Mouse (Mus musculus) small intestine, adult 2 months (tissue): ENCODE data around the gene Zfp663.

Experiments
- CTCF ChIP-seq: fragments of 200-500 bp; IDR thresholded peaks from 2 replicates; pipeline ENCODE4 v1.5.1; 2012; ENCODE audit warnings: low read depth, mild to moderate bottlenecking, control low read depth, inconsistent platforms, low read length, moderate library complexity, mixed read lengths; ENCODE audit not compliant: insufficient replicate concordance, insufficient read length; ENCODE audit errors: extremely low read depth
- POLR2A ChIP-seq: fragments of 200-500 bp; IDR thresholded peaks from 2 replicates; pipeline ENCODE4 v1.6.1; 2012; ENCODE audit warnings: low read depth, mild to moderate bottlenecking, control low read depth, inconsistent platforms, low read length, moderate library complexity

- TF ChIP-seq CTCF (no peak), POLR2A (no peak)
These were observed 47.3 kb upstream of the Zfp663 start for GRCm38 (mm10) chr2:165415795-165416194.
